In the genomic region with DNA sequence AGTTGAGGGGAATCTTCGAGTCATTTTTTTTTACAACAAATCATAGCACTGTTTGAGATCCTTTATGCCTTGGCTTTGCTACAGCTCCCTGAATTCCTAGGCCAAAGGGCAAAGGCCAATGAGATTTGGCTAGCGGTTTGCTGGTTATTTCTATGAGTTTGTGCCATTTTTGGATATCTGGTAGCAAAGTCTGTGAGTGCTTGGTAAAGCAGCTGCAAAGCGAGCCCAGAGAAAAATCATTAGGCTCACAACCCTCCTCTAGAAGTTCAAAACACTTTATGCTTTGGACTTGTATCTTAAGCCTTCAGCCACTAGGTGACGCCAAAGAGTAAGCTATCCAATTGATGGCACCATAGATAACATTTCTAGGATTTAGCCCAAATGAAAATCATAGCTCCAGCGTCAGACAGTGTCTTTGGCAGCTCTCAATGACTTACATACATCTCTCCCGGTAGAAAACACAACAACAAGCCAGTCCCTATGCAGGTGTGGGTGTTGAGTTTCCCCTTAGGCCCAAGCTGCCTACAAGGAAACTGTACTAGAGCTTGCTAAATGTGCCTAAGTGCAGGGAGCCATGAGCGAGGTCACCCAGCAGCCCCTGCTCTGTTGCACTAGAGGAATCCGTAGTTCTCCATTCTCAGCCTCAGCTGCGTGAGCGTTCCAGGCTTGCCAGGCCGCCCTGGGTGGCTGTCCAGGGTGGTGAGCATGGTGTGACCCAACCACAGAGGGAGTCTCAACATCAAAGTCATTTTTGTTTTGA, we compare ENCODE assay signal across 9 mouse cellular contexts.
DNase-seq lines count a peak whose midpoint lies in the region; ATAC-seq and TF ChIP-seq lines count a peak whose summit lies in the region.
"Had no signal": no experiment of that assay in that cellular context is flagged by ENCODE, and none has a peak within 500 bp of the region (broad histone marks: within the 10 kb centered on the region; RNA-seq: fewer than 3 reads in every experiment).

No protein-coding gene starts in this region.

- no peak overlapping the region for H3K27ac ChIP-seq in ES-Bruce4 (ENCODE audit: insufficient read depth, low read length)
- H3K27ac ChIP-seq in neural tube, embryonic 11.5 days (ENCODE audit: low read depth, low read length), result no peak overlapping the region

- H3K4me3 ChIP-seq in ES-Bruce4 (ENCODE audit: low read depth, low read length), result no peak overlapping the region
- H3K4me3 ChIP-seq in neural tube, embryonic 11.5 days (ENCODE audit: low read depth, low read length), result no peak overlapping the region

- no peak for TF ChIP-seq EP300 in ES-Bruce4 (IDR thresholded peaks at IDR 0.05; ENCODE audit: insufficient read depth, low read depth, low read length)

- no peak for TF ChIP-seq POLR2A in ES-Bruce4 (IDR thresholded peaks at IDR 0.05; ENCODE audit: insufficient read depth, low read length)

- no peaks in the 10 kb centered on the region for H3K27me3 ChIP-seq in ES-Bruce4 (ENCODE audit: control insufficient read depth, insufficient read depth, low read length, poor library complexity, severe bottlenecking)
- H3K27me3 ChIP-seq in neural tube, embryonic 11.5 days (ENCODE audit: control insufficient read depth, insufficient read depth, low read length), result no peaks in the 10 kb centered on the region

- 41% methylated on average over 11 of the region's 11 CpGs for WGBS in neural tube, embryonic 11.5 days

- TF ChIP-seq CTCF in ES-Bruce4 (IDR thresholded peaks at IDR 0.05; ENCODE audit: low read depth, low read length), result peak; percentile 13

- peak; percentile 14 for DNase-seq in gastrocnemius, postnatal 10 days
- DNase-seq in gastrocnemius, adult 8-10 months (ENCODE audit: low spot score in 2 of 2), result no peak
- DNase-seq in cerebellum, adult 8-10 months, result peak; percentile 79
- peak; percentile 36 to 53 for DNase-seq in frontal cortex, postnatal 10 days (ENCODE audit: low spot score in 2 of 2)
- DNase-seq in layer of hippocampus, postnatal 25 days (ENCODE audit: extremely low spot score in 1 of 2, low spot score in 1 of 2), result peak; percentile 43 to 76
- peak; percentile 65 for DNase-seq in neural tube, embryonic 11.5 days (ENCODE audit: low spot score)
- DNase-seq in thymus, postnatal 25 days, result no peak

- ATAC-seq in neural tube, embryonic 11.5 days (ENCODE audit: insufficient read depth, low FRiP score, low TSS enrichment), result no peak

- H3K9me3 ChIP-seq in ES-Bruce4 (replicated peaks; ENCODE audit: control insufficient read depth, insufficient read depth, low read length, poor library complexity, severe bottlenecking), result no peaks in the 10 kb centered on the region; the same call in 1 of the 2 replicates
- H3K9me3 ChIP-seq in neural tube, embryonic 11.5 days (ENCODE audit: control insufficient read depth, low read length), result no peaks in the 10 kb centered on the region

- no peaks in the 10 kb centered on the region for H3K4me1 ChIP-seq in ES-Bruce4 (ENCODE audit: control insufficient read depth, insufficient read depth, low read length)
- H3K4me1 ChIP-seq in neural tube, embryonic 11.5 days (ENCODE audit: control insufficient read depth, insufficient read depth, low read length), result no peaks in the 10 kb centered on the region

- no peaks in the 10 kb centered on the region for H3K36me3 ChIP-seq in ES-Bruce4 (ENCODE audit: control insufficient read depth, insufficient read depth, low read length, poor library complexity, severe bottlenecking)
- H3K36me3 ChIP-seq in neural tube, embryonic 11.5 days (ENCODE audit: control insufficient read depth, insufficient read depth, low read length), result no peaks in the 10 kb centered on the region
- H3K36me3 ChIP-seq: G1E had no signal

- no peak overlapping the region for H3K4me2 ChIP-seq in neural tube, embryonic 11.5 days (ENCODE audit: low read depth)

- H3K9ac ChIP-seq in ES-Bruce4 (ENCODE audit: low read depth, poor library complexity, severe bottlenecking), result no peak overlapping the region
- H3K9ac ChIP-seq in neural tube, embryonic 11.5 days (ENCODE audit: low read length), result no peak overlapping the region

Comparison
In these comparisons a context has a peak if more than half of its experiments do, and no peak if none do; other contexts are left out.
1. DNase-seq: peak in gastrocnemius, postnatal 10 days (single experiment), cerebellum, adult 8-10 months (single experiment), frontal cortex, postnatal 10 days (2 of 2), layer of hippocampus, postnatal 25 days (2 of 2) and neural tube, embryonic 11.5 days (single experiment); none in gastrocnemius, adult 8-10 months (0 of 2) and thymus, postnatal 25 days (single experiment).